Mouse (Mus musculus): Measurements from ENCODE around the gene Rnf166.

Gene Rnf166

DNA sequence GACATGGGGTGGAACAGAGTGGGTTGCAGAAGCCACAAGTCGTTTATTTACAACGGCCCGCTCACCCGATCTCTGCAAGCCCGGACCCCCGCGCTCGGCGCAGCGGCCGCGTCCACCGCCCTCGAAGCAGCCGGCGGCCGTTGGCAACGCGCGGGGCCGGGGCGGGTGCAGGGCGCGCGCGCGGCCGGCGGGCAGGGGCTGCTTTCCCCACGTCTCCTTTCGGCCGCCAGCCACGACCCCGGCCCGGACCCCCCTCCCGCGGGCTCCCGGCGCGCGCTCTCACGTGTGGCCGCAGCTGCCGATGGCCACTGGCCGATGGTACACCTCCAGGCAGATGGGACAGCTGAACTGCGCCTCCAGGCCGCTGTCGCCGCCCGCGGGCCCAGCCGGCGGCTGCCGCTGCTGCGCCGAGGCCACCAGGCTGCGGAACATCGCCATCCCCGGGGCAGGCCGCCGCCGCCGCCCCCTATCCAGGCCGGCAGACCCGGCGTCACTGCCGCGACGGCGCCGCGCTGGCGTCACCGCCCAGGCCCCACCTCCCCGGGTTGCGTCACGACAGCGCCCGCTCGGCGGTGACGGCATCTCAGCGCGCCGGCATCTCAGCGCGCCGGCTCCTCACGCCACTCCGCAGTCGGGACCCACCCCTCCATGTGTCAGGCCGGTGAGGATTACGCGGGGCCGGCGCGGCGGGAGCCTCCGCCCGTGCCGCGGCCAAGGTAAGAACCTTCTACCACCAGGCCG, at the start of gene Rnf166, which contains the start of gene Ctu2:
Gene Rnf166 (minus strand): TSS at position 485 of the 741 bp plus-strand sequence.
Gene Ctu2 (plus strand): TSS at position 564 of the 741 bp plus-strand sequence.
- peak; percentile 94 for DNase-seq (ENCODE audit: low spot score in 2 of 2)

DNA sequence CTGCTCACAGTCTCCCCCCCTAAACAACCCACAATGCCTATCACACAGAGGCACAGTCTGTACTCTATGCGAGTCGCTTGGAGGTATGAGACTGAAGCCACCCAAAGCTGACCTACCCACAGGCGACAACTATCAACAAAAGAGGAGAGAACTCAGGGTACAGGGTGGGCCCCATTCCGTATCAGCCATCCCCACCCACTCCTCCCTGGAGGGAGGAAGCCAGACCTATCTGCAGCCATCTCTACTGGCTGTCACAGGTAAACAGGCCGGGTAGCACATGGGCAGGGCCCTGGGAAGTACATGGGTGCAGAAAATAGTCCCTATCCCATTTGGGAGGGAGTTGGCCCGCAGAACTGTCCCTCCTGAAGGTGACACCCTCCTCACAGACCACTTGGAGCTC, 49.1 kb upstream of the Rnf166 start:
- DNase-seq (ENCODE audit: low spot score in 2 of 2) = no peak

GRCm38 (mm10) chr8:122524506-122524905, 48.6 kb upstream of the Rnf166 start:
- DNase-seq (ENCODE audit: low spot score in 2 of 2) = no peak

DNA sequence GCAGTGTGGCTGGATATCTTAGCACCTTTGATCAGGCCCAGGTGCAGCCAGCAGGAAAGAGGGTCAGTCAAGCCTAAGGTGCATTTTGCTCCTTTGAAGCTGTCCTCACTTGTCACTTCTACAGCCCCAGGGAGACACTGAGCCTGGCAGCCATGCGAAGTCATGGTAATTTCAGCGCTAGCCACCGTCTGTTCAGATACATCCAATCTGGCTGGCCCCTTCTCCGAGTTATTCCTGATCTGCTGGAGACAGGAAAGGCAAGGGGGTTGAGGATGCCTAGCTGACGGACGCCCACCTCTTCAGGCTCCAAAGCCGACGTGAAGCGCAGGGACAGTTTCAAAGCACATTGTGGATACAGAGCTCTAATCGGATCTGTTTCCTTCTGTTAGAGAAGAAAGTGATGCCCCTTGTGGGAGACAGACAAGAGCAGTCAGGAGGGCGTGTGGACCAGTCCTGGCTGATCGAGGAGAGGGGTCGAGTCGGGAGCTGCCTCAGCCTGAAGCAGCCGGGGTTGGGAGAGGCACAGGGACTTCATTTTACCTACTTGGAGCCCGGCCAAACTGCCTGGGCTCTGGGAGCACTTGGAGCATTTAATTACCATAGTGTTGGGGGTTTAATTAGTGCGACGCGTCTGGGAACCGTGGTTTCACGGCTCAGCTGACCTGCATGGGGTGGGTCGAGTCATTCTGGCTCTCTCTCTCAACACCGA, 47.9 kb upstream of the Rnf166 start:
- no peak for DNase-seq (ENCODE audit: low spot score in 2 of 2)

DNA sequence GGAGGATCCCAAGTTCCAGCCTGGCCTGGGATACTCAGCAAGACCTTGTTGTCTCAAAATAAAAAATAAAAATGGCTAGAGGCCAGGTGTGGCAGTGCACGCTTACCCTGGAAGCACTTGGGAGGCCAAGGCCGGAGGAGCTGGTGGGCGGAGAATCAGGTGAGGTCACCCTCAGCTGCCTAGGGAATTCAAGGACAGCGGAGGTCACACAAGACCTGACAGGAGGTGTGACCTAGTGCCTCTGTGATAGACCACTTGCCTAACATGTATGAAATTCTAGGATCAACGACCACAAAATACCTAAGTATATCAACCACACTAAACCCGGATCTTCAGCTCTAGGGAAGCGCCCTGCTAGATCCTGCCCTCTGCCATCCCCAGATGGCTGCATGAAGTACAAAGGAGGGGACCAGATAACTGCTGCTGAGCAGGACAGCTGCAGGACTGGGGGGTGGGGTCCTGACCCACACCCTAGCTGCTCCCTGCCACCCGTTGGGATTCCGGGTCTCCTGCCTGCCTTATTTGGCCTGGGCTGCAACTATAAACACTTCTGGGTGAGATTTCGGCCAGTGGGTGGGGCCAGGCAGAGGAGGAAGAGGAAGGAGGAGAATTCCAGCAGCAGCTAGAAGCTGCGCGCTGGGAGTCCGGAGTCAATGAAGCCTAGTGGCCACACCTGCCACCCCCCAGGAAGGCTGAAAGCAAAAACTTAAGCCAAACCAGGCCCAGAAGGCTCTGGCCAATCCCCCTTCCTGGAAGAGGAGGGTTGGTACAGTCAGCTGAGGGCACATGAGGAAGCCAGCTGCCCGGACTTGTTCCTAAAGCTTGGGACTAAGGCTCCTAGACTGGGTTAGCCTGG, 47.2 kb upstream of the Rnf166 start:
- DNase-seq (ENCODE audit: low spot score in 2 of 2) = no peak

DNA sequence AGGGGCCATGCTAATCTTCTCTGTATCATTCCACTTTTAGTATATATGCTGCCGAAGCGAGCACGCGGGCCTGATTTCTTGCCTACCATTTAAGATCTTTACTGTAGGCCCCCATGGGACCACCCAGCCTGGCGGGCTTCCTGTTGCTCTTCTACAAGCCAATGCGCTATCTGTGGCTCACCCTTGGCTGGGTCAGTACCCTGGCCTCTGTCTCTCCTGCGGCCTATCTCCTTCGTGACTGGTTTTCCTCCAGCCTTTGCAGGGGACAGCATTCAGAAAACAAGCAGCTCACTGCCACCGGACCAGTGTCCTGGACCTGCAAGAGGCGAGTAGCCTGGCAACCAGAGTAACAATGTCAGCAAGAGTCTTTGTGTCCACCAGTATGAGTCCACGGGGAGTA, 44.7 kb upstream of the Rnf166 start:
- DNase-seq (ENCODE audit: low spot score in 2 of 2) = no peak

- no peak for DNase-seq (ENCODE audit: low spot score in 2 of 2)
These were observed 41.8 kb upstream of the Rnf166 start for GRCm38 (mm10) chr8:122517541-122518190.

GRCm38 (mm10) chr8:122515699-122516098, 39.8 kb upstream of the Rnf166 start:
- DNase-seq (ENCODE audit: low spot score in 2 of 2) = no peak

DNA sequence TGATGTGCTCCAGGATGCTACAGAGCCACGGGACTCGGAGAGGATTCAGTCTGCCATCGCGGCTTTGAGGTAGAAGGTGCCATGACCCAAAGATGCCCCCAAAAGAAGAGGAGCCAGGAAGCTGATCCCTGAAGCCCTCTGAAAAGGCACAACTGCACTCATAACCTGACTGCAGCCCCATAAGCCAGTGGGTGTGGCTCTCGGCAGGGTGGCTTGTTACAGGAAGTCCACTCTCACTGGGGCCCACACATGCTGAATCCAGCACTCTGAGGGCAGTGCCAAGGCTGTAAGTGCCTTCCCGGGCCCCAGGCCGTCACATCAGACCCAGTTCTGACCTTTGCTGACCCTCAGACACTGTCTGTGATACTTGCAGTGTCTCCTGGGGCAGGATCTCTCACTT, 36.5 kb upstream of the Rnf166 start:
- DNase-seq (ENCODE audit: low spot score in 2 of 2) = no peak

- DNase-seq (ENCODE audit: low spot score in 2 of 2) = no peak
These were observed 35.7 kb upstream of the Rnf166 start for GRCm38 (mm10) chr8:122511552-122511951.

DNA sequence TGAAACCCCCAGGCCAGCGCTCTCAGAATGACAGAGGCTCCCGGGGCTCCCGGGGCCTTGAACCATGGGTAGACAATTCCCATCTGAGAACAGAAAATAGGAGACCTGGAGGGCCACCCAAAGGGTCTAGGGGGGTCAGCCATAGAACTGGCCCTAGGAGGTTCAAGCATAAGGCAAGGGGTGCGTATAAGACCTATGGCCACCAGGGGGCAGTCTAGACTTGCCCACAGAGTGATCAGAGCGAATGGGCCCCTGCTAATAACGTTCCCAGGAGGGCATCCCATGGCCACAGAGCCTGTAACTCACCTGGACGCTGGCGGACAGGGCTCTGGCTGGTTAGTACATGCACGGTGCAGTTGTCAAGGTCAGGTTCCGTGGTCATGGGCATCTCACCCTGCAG, 25.0 kb upstream of the Rnf166 start:
- peak; percentile 81 to 87 for DNase-seq (ENCODE audit: low spot score in 2 of 2)

DNA sequence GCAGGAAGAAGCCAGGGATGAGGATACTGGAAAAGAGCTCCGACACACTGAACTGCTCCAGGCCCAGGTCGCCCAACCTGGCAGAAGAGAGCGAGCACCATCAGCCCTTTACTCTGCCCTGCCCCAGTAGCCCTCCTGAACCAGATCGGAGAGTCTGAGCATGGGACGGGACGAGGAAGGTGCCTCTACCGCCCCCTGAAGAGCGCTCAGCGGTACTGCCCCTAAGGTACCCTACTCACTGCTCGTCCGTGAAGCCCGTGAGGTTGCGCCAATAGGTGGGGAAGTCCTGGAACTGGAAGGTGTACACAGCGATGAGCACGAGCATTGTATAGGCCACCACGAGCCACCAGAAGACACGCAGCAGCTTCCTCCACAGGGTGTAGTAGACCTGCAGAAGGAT, 22.0 kb upstream of the Rnf166 start:
- DNase-seq (ENCODE audit: low spot score in 2 of 2) = peak in 1 of 2 experiments; percentile 43

GRCm38 (mm10) chr8:122497016-122497734, 21.3 kb upstream of the Rnf166 start:
- DNase-seq (ENCODE audit: low spot score in 2 of 2) = no peak

DNA sequence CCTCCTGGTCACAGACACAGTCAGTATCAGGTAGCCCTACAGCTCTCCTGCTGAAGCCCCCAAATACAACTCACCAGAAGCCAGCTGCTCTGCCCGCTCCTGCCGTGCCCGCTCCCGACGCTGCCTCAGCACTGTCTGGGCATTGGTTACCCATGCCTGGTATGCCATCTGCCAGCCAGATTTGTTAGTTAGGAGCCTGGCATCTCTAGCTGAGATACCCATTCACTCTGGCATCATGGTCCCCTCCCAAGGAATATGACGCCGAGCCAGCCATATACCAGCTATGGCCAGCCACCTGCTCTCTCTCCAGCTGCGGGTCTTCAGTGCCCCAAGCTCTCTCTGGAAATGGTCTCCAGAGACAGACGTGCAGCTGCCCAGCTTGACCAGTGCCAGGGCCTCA, 12.5 kb upstream of the Rnf166 start:
- DNase-seq (ENCODE audit: low spot score in 2 of 2) = no peak

DNA sequence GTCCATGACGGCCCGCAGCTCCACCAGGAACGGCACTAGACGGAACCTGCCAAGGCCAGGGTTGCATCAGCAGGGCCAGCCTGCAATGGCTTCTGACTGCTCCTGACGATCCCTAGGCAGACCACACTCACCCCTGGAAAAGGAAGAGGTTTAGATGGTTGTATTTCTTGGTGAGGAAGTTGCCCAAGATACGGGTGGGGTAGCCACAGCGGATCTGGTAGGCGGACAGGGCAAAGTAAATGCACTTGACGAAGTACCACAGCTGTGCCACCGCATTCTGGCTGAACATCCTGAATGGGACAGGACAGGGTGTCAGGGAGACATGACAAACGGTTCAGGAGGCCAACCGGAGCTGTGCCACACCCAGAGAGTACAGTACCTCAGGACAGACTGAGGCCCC, 9.0 kb upstream of the Rnf166 start:
- no peak for DNase-seq (ENCODE audit: low spot score in 2 of 2)

DNA sequence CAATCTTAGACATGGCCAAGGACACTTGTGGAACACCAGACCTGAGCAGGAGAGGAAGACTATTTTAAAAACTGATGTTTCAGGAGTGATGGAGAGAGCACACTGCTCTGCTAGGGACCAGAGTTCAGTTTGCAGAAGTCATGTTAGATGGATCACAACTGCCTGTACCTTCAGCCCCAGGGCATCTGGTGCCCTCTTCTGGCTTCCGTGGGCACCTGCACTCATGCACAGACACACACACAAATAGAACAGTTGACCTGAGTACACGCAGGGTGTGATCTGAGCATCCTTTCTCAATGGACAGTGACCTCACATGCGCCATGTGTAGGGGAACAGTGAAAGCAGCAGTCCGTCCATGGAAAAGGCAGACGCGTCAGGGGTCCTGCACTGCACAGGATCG, 8.0 kb upstream of the Rnf166 start:
- no peak for DNase-seq (ENCODE audit: low spot score in 2 of 2)

DNA sequence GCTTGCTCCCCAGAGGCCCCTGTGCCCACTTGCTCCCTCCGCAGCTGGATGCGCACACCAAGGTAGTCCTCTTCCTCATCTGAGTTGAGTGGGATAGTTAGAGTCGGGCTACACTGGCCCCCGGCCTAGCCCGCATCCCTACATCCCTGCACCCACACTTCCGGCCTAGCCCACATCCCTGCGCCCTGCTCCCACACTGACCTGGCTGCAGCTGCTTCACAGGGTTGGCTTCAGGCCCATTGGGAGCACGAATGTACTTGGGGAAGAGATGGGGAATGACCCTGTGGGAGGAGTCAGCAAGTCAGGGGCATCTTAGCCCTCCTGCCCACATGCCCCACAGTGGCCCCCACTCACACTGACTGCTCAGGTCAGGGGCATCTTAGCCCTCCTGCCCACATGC, 6.6 kb upstream of the Rnf166 start:
- no peak for DNase-seq (ENCODE audit: low spot score in 2 of 2)

DNA sequence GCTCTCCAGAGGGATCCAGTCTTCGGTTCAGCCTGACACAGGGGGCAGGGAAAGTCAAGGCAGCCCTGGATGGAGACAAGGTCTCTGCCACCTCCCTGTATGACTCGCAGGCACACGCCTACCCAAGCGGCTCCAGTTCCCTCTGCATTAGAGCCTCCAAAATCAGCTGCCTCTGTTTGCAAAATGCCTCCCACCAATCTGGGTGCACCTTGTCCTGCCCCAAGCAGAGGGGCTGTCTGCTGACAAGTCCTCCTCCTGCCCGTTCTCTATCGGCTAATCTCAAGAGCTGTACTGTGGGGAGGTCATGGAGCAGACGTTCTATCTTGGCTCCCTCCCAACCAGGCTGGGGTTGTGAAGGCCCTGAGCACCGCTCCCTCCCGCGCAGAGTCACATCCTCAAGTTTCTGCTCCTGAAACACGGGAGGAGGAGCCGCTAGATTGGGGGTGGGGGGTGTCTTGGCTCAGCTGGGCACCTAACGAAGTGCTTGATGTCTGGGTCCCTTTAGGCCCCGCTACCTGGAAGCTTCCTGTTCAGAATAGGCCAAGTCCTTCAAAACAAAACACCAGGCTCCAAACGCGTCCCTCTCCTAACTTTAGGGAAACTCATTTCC, 808 bp downstream of the Rnf166 start:
- DNase-seq (ENCODE audit: low spot score in 2 of 2) = peak; percentile 49 to 59

DNA sequence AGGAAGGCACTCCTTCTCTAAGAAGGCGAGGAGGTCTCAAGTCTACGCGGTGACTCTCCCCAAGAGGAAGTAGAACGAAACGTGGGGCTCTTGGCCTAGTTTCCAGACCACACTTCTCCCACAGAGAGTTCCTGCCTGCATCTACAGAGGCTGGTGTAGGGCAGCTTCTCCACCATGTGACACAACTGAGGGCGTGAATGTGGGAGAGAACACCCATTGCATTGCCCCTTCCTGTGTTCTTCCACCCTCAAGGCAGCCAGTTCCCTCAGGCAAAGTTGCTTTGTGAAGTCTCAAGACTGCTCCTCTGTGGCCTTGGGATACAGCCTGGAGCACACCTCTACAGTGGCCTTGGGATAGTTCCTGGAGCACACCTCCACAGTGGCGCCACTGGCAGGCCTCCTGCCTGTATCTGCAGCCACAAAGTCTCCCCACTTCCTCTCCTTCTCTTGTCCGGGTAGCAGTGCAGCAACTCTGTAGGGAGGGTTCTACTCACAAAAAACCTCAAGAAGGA, 1.9 kb downstream of the Rnf166 start:
- peak in 1 of 2 experiments; percentile 36 for DNase-seq (ENCODE audit: low spot score in 2 of 2)

DNA sequence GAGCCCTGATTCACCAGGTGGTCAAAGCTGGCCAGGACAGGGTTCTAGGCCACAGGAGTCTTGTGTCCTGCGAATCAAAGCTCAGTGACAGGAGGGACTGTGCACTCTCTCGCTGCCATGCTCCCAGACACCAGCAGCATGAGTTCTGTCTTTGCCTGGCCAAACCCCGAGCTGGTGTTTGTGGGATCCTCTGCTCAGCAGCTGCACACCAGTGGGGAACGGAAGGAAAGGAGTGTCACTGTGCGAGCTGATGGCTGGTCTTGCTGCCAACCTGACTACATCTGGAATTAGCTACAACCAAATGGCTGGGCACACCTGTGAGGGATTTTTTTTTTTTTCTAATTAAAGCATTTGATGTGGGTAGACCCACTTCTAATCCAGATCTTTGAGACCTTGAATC, 5.2 kb downstream of the Rnf166 start:
- no peak for DNase-seq (ENCODE audit: low spot score in 2 of 2)

Measured in spleen, postnatal 10 days (tissue).